Mouse (Mus musculus) ES-Bruce4 (cell line): ENCODE results near the gene Mia.

Source experiments
- CTCF ChIP-seq: IDR thresholded peaks from one replicate; pipeline ENCODE4 v1.8.1; 2011; ENCODE audit warnings: low read depth, low read length
- POLR2A ChIP-seq: IDR thresholded peaks from one replicate; pipeline ENCODE4 v1.8.1; 2011; ENCODE audit warnings: low read length; ENCODE audit not compliant: insufficient read depth

- TF ChIP-seq CTCF (no peak), POLR2A (no peak)
These were observed 46.3 kb upstream of the Mia start for GRCm38 (mm10) chr7:27227276-27227675.
